Comparison of ENCODE assay signal across 17 mouse cellular contexts in the genomic region with DNA sequence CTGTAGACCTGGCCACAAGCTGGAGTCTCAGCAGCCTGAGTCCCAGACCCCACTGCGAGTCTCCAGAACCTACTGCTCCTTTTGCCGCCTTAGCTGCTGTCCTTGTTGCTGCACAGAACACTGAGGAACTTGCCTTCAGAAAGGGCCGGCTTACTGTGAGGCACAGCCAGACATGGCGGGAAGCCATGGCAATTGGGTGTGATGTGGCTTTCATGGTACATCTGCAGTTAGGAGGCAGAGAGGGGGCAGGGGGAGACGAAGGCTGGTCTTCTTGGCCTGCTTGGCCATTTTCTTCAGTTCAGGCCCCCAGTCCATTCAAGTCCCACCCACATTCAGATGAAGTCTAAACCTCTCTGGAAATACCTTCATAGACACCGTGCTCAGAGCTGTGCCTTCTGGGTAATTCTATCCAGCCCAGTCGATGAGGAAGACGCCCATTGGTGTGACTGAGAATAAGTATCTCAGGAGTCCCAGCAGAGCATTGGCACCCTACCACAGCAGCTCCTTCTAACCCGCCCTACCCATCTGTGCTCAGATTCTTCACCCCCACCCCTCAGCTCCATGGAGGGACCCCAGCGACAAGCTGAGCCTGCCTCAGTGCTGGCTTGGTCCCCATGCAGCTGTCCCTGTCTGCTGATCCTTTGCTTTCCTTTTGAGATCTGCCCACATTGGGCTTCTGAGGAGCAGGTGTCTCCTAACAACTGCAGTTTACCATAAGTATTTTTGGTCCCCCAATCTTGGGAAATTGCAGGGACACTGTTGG. TPM values are rescaled to one million over a fixed set of nuclear protein-coding genes. Genes with fewer than 3 reads are reported as not detected.
A peak's percentile ranks its signal among the peaks of the same experiment; 100 is the strongest.
DNase-seq lines count a peak whose midpoint lies in the region; ATAC-seq lines count a peak whose summit lies in the region.
"Had no signal": no experiment of that assay in that cellular context is flagged by ENCODE, and none has a peak within 500 bp of the region (broad histone marks: within the 10 kb centered on the region; RNA-seq: fewer than 3 reads in every experiment).

No protein-coding gene starts in this region.

- 92% methylated on average over 10 of the region's 10 CpGs for WGBS in midbrain, embryonic 10.5 days
- 88% methylated on average over 10 of the region's 10 CpGs for WGBS in midbrain, embryonic 13.5 days

- intact Hi-C loops in left cerebral cortex, postnatal 14 days (cut with DNase I) = loop anchor here (5.0 kb wide), 1 partner anchor 93 kb away; no protein-coding TSS in a partner anchor

- H3K9ac ChIP-seq in midbrain, embryonic 13.5 days (replicated peaks) = no peak overlapping the region
- H3K9ac ChIP-seq: heart, embryonic 13.5 days; liver, embryonic 15.5 days; neural tube, embryonic 15.5 days had no signal

- H3K27ac ChIP-seq in midbrain, embryonic 10.5 days (replicated peaks) = 0 out of 2 replicates have a peak overlapping the region, but pooled peaks have one; percentile 35
- H3K27ac ChIP-seq in midbrain, embryonic 13.5 days = no peak overlapping the region; the same call in 1 of the 2 replicates
- H3K27ac ChIP-seq: heart, embryonic 13.5 days; liver, embryonic 15.5 days; neural tube, embryonic 15.5 days had no signal

- H3K4me1 ChIP-seq in midbrain, embryonic 10.5 days = peaks cover 31% of the 10 kb centered on the region
- H3K4me1 ChIP-seq in midbrain, embryonic 13.5 days (replicated peaks) = peaks cover 32% of the 10 kb centered on the region
- H3K4me1 ChIP-seq: liver, embryonic 15.5 days had no signal

- ATAC-seq in frontal cortex, adult (ENCODE audit: low TSS enrichment) = peak; percentile 28
- no peak for ATAC-seq in midbrain, embryonic 13.5 days
- ATAC-seq: inflammation-experienced regulatory T-cells, adult 6 months had no signal

- H3K4me3 ChIP-seq in midbrain, embryonic 10.5 days = no peak overlapping the region
- no peak overlapping the region for H3K4me3 ChIP-seq in midbrain, embryonic 13.5 days (replicated peaks)
- H3K4me3 ChIP-seq: heart, embryonic 13.5 days; liver, embryonic 15.5 days; neural tube, embryonic 15.5 days had no signal

- no peaks in the 10 kb centered on the region for H3K36me3 ChIP-seq in midbrain, embryonic 10.5 days
- no peaks in the 10 kb centered on the region for H3K36me3 ChIP-seq in midbrain, embryonic 13.5 days
- H3K36me3 ChIP-seq: heart, embryonic 13.5 days; liver, embryonic 15.5 days; neural tube, embryonic 15.5 days had no signal

- no peaks in the 10 kb centered on the region for H3K9me3 ChIP-seq in midbrain, embryonic 10.5 days (replicated peaks)
- H3K9me3 ChIP-seq in midbrain, embryonic 13.5 days = no peaks in the 10 kb centered on the region
- H3K9me3 ChIP-seq: heart, embryonic 13.5 days; liver, embryonic 15.5 days; neural tube, embryonic 15.5 days had no signal

- H3K27me3 ChIP-seq in midbrain, embryonic 10.5 days (ENCODE audit: low read depth, poor library complexity, severe bottlenecking) = no peaks in the 10 kb centered on the region
- H3K27me3 ChIP-seq in midbrain, embryonic 13.5 days = no peaks in the 10 kb centered on the region
- H3K27me3 ChIP-seq: heart, embryonic 13.5 days; liver, embryonic 15.5 days; neural tube, embryonic 15.5 days had no signal

- H3K4me2 ChIP-seq in midbrain, embryonic 13.5 days (replicated peaks) = no peak overlapping the region
- H3K4me2 ChIP-seq: heart, embryonic 13.5 days; liver, embryonic 15.5 days; neural tube, embryonic 15.5 days had no signal

- no peak for DNase-seq in frontal cortex, postnatal 25 days (ENCODE audit: low spot score in 2 of 2)
- DNase-seq in midbrain, embryonic 10.5 days (ENCODE audit: low spot score) = no peak
- peak; percentile 50 to 76 for DNase-seq in left cerebral cortex, postnatal 14 days (ENCODE audit: low spot score in 2 of 2)
- DNase-seq in telencephalon, adult 2 months (ENCODE audit: low read depth, low spot score) = peak; percentile 72
- DNase-seq in lung, postnatal 10 days = no peak
- DNase-seq in thymus, postnatal 4 days = no peak
- DNase-seq: adrenal gland, postnatal 14 days; cerebellum, adult 8-10 months; midbrain, embryonic 14.5 days had no signal

RNA-seq across cellular contexts. Expression of a gene that starts 24.2 kb away (rescaled TPM):
- not detected in 2 replicates for polyA plus RNA-seq in midbrain, embryonic 10.5 days (2016; fragmentation: Nextera tagmentation; extraction: Ambion mirVana)
- not detected in 2 replicates for polyA plus RNA-seq in midbrain, embryonic 13.5 days (2015; fragmentation: Nextera tagmentation; extraction: Ambion mirVana)
- not detected for total RNA-seq in left cerebral cortex, postnatal 14 days (2021)
- total RNA-seq: adrenal gland, postnatal 14 days; gastrocnemius, adult 18-20 months had no signal
- polyA plus RNA-seq: heart, embryonic 13.5 days; inflammation-experienced regulatory T-cells, adult 6 months; liver, embryonic 15.5 days; midbrain, embryonic 14.5 days; neural tube, embryonic 15.5 days; testis, adult 2 months had no signal

RNA-seq across cellular contexts. Expression of a gene that starts 30.1 kb away (rescaled TPM):
- polyA plus RNA-seq in midbrain, embryonic 10.5 days (2016; fragmentation: Nextera tagmentation; extraction: Ambion mirVana) = 5.2 and 6.1 TPM in 2 replicates
- 15.1 and 16.5 TPM in 2 replicates for polyA plus RNA-seq in midbrain, embryonic 13.5 days (2015; fragmentation: Nextera tagmentation; extraction: Ambion mirVana)
- 10 to 100 TPM; 59.1 to 59.7 TPM for total RNA-seq in left cerebral cortex, postnatal 14 days (2021)

RNA-seq across cellular contexts. Expression of a gene that starts 35.7 kb away (rescaled TPM):
- 0.40 and 2.0 TPM in 2 replicates for polyA plus RNA-seq in midbrain, embryonic 10.5 days (2016; fragmentation: Nextera tagmentation; extraction: Ambion mirVana)
- 0.27 and 0.42 TPM in 2 replicates for polyA plus RNA-seq in midbrain, embryonic 13.5 days (2015; fragmentation: Nextera tagmentation; extraction: Ambion mirVana)
- 1 to 10 TPM; 3.4 to 4.2 TPM for total RNA-seq in left cerebral cortex, postnatal 14 days (2021)
- polyA plus RNA-seq: liver, embryonic 15.5 days had no signal

Comparison
In these comparisons a context has a peak if more than half of its experiments do, and no peak if none do; other contexts are left out.
1. DNase-seq: peak in left cerebral cortex, postnatal 14 days (2 of 2) and telencephalon, adult 2 months (single experiment); none in frontal cortex, postnatal 25 days (0 of 2), midbrain, embryonic 10.5 days (single experiment), lung, postnatal 10 days (single experiment) and thymus, postnatal 4 days (single experiment).